9 mouse cellular contexts compared by ENCODE assay signal in genomic region chr14:32159150-32159670, GRCm38 (mm10). TPM values are rescaled to one million over a fixed set of nuclear protein-coding genes. Genes with fewer than 3 reads are reported as not detected.
DNase-seq lines count a peak whose midpoint lies in the region; ATAC-seq and TF ChIP-seq lines count a peak whose summit lies in the region.
"Had no signal": no experiment of that assay in that cellular context is flagged by ENCODE, and none has a peak within 500 bp of the region (broad histone marks: within the 10 kb centered on the region; RNA-seq: fewer than 3 reads in every experiment).

No protein-coding gene starts in this region.

- no peaks in the 10 kb centered on the region for H3K36me3 ChIP-seq in hindbrain, embryonic 16.5 days (ENCODE audit: control insufficient read depth, insufficient read depth, low read length)

- peaks cover 5% of the 10 kb centered on the region; the same call in 1 of the 2 replicates for H3K4me1 ChIP-seq in cortical plate, adult 2 months (ENCODE audit: control insufficient read depth, insufficient read depth, low read length)
- H3K4me1 ChIP-seq in hindbrain, embryonic 16.5 days (ENCODE audit: control insufficient read depth, insufficient read depth, low read depth, low read length) = peaks cover 17% of the 10 kb centered on the region

- peak overlapping the region; percentile 49 for H3K9ac ChIP-seq in hindbrain, embryonic 16.5 days (ENCODE audit: low read depth, low read length)

- DNase-seq in adrenal gland, postnatal 14 days = peak; percentile 51
- DNase-seq in adrenal gland, adult 18-20 months (ENCODE audit: low spot score in 2 of 2) = no peak
- peak; percentile 82 for DNase-seq in 3134 (ENCODE audit: extremely low read depth, insufficient read length, low spot score)
- DNase-seq in lung, postnatal 10 days = peak; percentile 51
- DNase-seq in testis, postnatal 10 days (ENCODE audit: low spot score) = peak; percentile 45
- DNase-seq in right cerebral cortex, adult 18-20 months = no peak

- peak; percentile 18 for ATAC-seq in hindbrain, embryonic 16.5 days

- peak overlapping the region; percentile 65 for H3K4me2 ChIP-seq in hindbrain, embryonic 16.5 days (ENCODE audit: low read length)

- no peak for TF ChIP-seq CTCF in cortical plate, adult 2 months (IDR thresholded peaks at IDR 0.05; ENCODE audit: extremely low read depth, insufficient read depth, low read length)

- TF ChIP-seq POLR2A in cortical plate, adult 2 months (IDR thresholded peaks at IDR 0.05; ENCODE audit: extremely low read depth, insufficient read depth, low read length) = no peak

- no peaks in the 10 kb centered on the region for H3K9me3 ChIP-seq in hindbrain, embryonic 16.5 days (ENCODE audit: control insufficient read depth, low read length)

- H3K27me3 ChIP-seq in hindbrain, embryonic 16.5 days (replicated peaks; ENCODE audit: control insufficient read depth, insufficient read depth, low read length) = no peaks in the 10 kb centered on the region

- H3K27ac ChIP-seq in cortical plate, adult 2 months (ENCODE audit: insufficient read depth, low read length) = no peak overlapping the region
- H3K27ac ChIP-seq in hindbrain, embryonic 16.5 days (ENCODE audit: low read depth, low read length) = peak overlapping the region; percentile 42; the same call in 1 of the 2 replicates

- WGBS in hindbrain, embryonic 16.5 days = 34% methylated on average over 4 of the region's 4 CpGs

- H3K4me3 ChIP-seq in cortical plate, adult 2 months (ENCODE audit: insufficient read depth, low read length) = peak overlapping the region; percentile 93
- peak overlapping the region; percentile 82 for H3K4me3 ChIP-seq in hindbrain, embryonic 16.5 days (ENCODE audit: low read length)

RNA-seq across cellular contexts. Expression of gene Ncoa4, which starts 0.5 kb away (rescaled TPM):
- total RNA-seq in adrenal gland, postnatal 14 days (2021) = 175 and 198 TPM in 2 replicates
- total RNA-seq in adrenal gland, adult 18-20 months (2021) = 100 to 1,000 TPM; 219 to 247 TPM
- 55.2 and 55.6 TPM in 2 replicates for polyA plus RNA-seq in cortical plate, adult 2 months (2012; rRNA removed)
- 104 and 116 TPM in 2 replicates for polyA plus RNA-seq in hindbrain, embryonic 16.5 days (2015; fragmentation: Nextera tagmentation; extraction: Ambion mirVana)

RNA-seq across cellular contexts. Expression of gene Msmb, which starts 17.4 kb away (rescaled TPM):
- not detected in 2 replicates for total RNA-seq in adrenal gland, postnatal 14 days (2021)
- total RNA-seq in adrenal gland, adult 18-20 months (2021) = not detected
- not detected in 2 replicates for polyA plus RNA-seq in cortical plate, adult 2 months (2012; rRNA removed)
- polyA plus RNA-seq in hindbrain, embryonic 16.5 days (2015; fragmentation: Nextera tagmentation; extraction: Ambion mirVana) = not detected in 2 replicates
- total RNA-seq: left cerebral cortex, postnatal 10 days had no signal

RNA-seq across cellular contexts. Expression of gene Timm23, which starts 42.5 kb away (rescaled TPM):
- total RNA-seq in adrenal gland, postnatal 14 days (2021) = 260 and 274 TPM in 2 replicates
- total RNA-seq in adrenal gland, adult 18-20 months (2021) = 100 to 1,000 TPM; 145 to 155 TPM
- polyA plus RNA-seq in cortical plate, adult 2 months (2012; rRNA removed) = 121 and 128 TPM in 2 replicates
- polyA plus RNA-seq in hindbrain, embryonic 16.5 days (2015; fragmentation: Nextera tagmentation; extraction: Ambion mirVana) = 221 and 231 TPM in 2 replicates

RNA-seq across cellular contexts. Expression of gene Parg, which starts 42.5 kb away (rescaled TPM):
- 54.4 and 59.0 TPM in 2 replicates for total RNA-seq in adrenal gland, postnatal 14 days (2021)
- 10 to 100 TPM; 42.0 to 68.8 TPM for total RNA-seq in adrenal gland, adult 18-20 months (2021)
- 16.7 and 17.3 TPM in 2 replicates for polyA plus RNA-seq in cortical plate, adult 2 months (2012; rRNA removed)
- 26.8 and 30.0 TPM in 2 replicates for polyA plus RNA-seq in hindbrain, embryonic 16.5 days (2015; fragmentation: Nextera tagmentation; extraction: Ambion mirVana)

Comparison
In these comparisons a context has a peak if more than half of its experiments do, and no peak if none do; other contexts are left out.
1. DNase-seq: peak in adrenal gland, postnatal 14 days (single experiment), 3134 (single experiment), lung, postnatal 10 days (single experiment) and testis, postnatal 10 days (single experiment); none in adrenal gland, adult 18-20 months (0 of 2) and right cerebral cortex, adult 18-20 months (single experiment).